Mouse (Mus musculus) spleen, adult 2 months (tissue): Measurements from ENCODE around the gene Shank3. TPM values are rescaled to one million over a fixed set of nuclear protein-coding genes. Genes with fewer than 3 reads are reported as not detected.

Source experiments
- DNase-seq, 2 experiments: peaks; one replicate each; pipeline versions ENCODE4 v3.0.0 to v3.0.0-alpha.2; 2012 to 2021; ENCODE audit warnings: low spot score in 2 of 2, low read depth in 1 of 2
- H3K27ac ChIP-seq: fragments of 200-500 bp; 2 replicates; pipeline ENCODE4 v1.5.1; 2012; ENCODE audit warnings: low read length, inconsistent platforms; ENCODE audit not compliant: insufficient read depth
- H3K27me3 ChIP-seq: fragments of 200-500 bp; 2 replicates; pipeline ENCODE4 v1.6.1; 2012; ENCODE audit warnings: mild to moderate bottlenecking, moderate library complexity, low read length, inconsistent platforms; ENCODE audit not compliant: control insufficient read depth, insufficient read depth
- H3K36me3 ChIP-seq: fragments of 200-500 bp; 2 replicates; pipeline ENCODE4 v1.6.1; 2012; ENCODE audit warnings: mild to moderate bottlenecking, low read length, inconsistent platforms; ENCODE audit not compliant: control insufficient read depth, insufficient read depth
- H3K4me1 ChIP-seq: fragments of 200-500 bp; 2 replicates; pipeline ENCODE4 v1.6.1; 2011; ENCODE audit warnings: inconsistent platforms; ENCODE audit not compliant: control insufficient read depth, insufficient read depth, insufficient read length
- H3K4me3 ChIP-seq: fragments of 200-500 bp; 2 replicates; pipeline ENCODE4 v1.5.1; 2011; ENCODE audit warnings: mild to moderate bottlenecking, inconsistent platforms; ENCODE audit not compliant: insufficient read depth, insufficient read length; ENCODE audit errors: extremely low read depth
- CTCF ChIP-seq: fragments of 200-500 bp; IDR thresholded peaks from 2 replicates; pipeline ENCODE4 v1.5.1; 2011; ENCODE audit warnings: mild to moderate bottlenecking, inconsistent platforms; ENCODE audit not compliant: insufficient read depth, insufficient read length, insufficient replicate concordance; ENCODE audit errors: extremely low read depth
- POLR2A ChIP-seq: fragments of 200-500 bp; IDR thresholded peaks from 2 replicates; pipeline ENCODE4 v1.6.1; 2011; ENCODE audit warnings: low read depth, low read length, inconsistent platforms
- WGBS: fragments of 180-500 bp; shearing (Covaris S2); methylation state at CpG from one replicate; pipeline ENCODE4 v1.1.7; 2018; 5-methylcytosine and 5-hydroxymethylcytosine counted together
- polyA plus RNA-seq: library from polyadenylated mRNA; depleted of rRNA; stranded (reverse); fragments of >200 nt; gene quantifications from 2 replicates; pipeline ENCODE4 v1.2.3, GENCODE M21; 2012

Shank3 gene
- polyA plus RNA-seq, 1 experiment: 24.6 TPM

DNA sequence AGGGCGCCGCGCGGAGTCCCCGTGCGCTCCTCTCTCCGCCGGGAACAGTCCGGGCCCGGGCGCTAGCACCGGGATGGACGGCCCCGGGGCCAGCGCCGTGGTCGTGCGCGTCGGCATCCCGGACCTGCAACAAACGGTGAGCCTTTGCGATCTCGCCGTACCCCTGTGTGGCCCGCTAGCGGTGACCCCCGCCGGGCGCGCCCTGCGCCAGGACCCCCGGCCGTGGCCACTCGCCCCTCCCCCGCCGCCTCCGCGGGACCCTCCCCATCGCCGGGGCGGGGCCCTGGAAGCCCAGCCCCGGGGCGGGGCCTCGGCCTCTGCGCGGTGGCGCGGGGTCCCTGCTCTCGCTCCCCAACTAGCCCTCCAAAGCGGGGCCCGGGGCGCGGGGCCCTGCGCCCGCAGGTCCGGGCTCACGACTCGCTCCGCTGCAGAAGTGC lies 379 bp downstream of the Shank3 start:
- no peak overlapping the region for H3K27ac ChIP-seq
- TF ChIP-seq POLR2A (no peak), CTCF (no peak)
- WGBS: 1% methylated on average over 46 of the region's 60 CpGs

DNA sequence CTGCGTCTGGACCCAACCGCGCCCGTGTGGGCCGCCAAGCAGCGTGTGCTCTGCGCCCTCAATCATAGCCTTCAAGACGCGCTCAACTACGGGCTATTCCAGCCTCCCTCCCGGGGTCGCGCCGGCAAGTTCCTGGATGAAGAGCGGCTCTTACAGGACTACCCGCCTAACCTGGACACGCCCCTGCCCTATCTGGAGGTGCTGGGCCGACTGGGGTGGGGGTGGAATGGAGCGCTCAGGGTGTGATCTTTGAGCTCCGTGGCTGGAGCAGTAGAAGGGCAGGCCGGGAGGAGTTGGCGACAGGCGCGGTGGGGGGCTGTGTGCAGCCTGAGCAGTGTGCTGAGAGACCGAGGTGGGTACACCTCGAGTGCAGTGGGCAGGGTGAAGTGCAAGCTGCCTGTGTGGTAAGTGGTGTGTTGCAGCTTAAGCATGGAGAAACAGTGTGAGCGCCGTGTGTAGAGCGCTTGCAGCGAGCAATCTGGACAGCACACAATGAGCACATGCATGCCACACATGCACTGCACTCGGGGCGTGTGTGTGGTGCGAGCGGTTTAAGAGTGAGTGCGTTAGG lies 883 bp downstream of the Shank3 start:
- peak overlapping the region; percentile 48; the same call in 1 of the 2 replicates for H3K4me3 ChIP-seq
- WGBS: 27% methylated on average over 35 of the region's 35 CpGs
- H3K36me3 ChIP-seq: no peaks in the 10 kb centered on the region
- no peak overlapping the region for H3K27ac ChIP-seq
- peaks cover 16% of the 10 kb centered on the region for H3K27me3 ChIP-seq
- TF ChIP-seq POLR2A (no peak), CTCF (no peak)
- peaks cover 3% of the 10 kb centered on the region; the same call in 1 of the 2 replicates for H3K4me1 ChIP-seq
- no peak for DNase-seq

More for the DNA sequence above, 379 bp downstream of the Shank3 start:
- Histone ChIP-seq H3K4me1 (peaks cover 3% of the 10 kb centered on the region; the same call in 1 of the 2 replicates), H3K4me3 (peak overlapping the region; percentile 48; the same call in 1 of the 2 replicates), H3K36me3 (no peaks in the 10 kb centered on the region), H3K27me3 (peaks cover 16% of the 10 kb centered on the region)
- DNase-seq: no peak

DNA sequence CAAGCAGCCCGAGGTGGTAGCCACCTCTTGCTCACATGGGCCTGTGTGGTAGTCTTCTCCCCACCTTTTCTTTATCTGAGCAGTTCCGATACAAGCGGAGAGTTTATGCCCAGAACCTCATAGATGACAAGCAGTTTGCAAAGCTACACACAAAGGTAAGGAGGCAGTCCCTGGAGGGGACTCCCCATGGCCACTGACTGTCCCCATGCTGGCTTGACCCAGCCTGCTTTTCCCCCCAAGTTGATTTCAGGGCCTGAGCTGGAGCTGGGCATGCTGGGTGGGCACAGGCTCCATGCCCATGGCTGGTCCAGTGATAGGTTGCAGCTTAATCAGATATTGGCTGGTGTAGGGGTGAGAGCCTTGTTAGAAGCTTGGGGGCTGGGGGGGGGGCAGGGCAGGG lies 1.9 kb downstream of the Shank3 start:
- no peak overlapping the region for H3K4me3 ChIP-seq

GRCm38 (mm10) chr15:89504838-89505237 lies 5.4 kb downstream of the Shank3 start:
- no peak for DNase-seq
- TF ChIP-seq CTCF (no peak), POLR2A (no peak)

More for the DNA sequence above, 1.9 kb downstream of the Shank3 start:
- H3K36me3 ChIP-seq: no peaks in the 10 kb centered on the region
- H3K27ac ChIP-seq: no peak overlapping the region
- DNase-seq: no peak
- peaks cover 3% of the 10 kb centered on the region; the same call in 1 of the 2 replicates for H3K4me1 ChIP-seq
- WGBS: 84% methylated on average over 3 of the region's 3 CpGs
- peaks cover 16% of the 10 kb centered on the region for H3K27me3 ChIP-seq
- TF ChIP-seq POLR2A (no peak), CTCF (no peak)

DNA sequence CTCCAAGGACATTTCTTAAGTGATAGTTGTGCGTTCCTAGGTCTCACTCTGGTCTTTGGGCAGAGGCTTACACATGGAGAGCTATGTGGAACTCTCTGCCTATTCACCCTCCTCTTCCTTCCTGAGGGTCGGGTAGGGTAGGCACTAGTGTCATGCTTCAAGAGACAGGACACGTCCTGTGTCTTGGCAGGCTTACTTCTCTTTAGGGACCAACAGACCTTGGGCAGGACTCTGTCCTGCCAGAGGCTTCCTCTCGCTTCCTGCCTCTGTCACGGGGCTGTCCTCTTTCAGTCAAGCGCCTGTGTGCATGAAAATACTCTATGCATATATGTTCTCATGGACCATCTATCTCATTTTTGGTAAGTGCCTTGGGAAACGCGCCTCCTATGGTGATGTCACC lies 8.3 kb downstream of the Shank3 start:
- WGBS: 55% methylated on average over 8 of the region's 8 CpGs
- no peak for DNase-seq

More at GRCm38 (mm10) chr15:89504838-89505237, 5.4 kb downstream of the Shank3 start:
- H3K27me3 ChIP-seq: peaks cover 5% of the 10 kb centered on the region
- no peak overlapping the region for H3K4me3 ChIP-seq
- no peak overlapping the region for H3K27ac ChIP-seq
- WGBS: 90% methylated on average over 9 of the region's 9 CpGs
- H3K4me1 ChIP-seq: no peaks in the 10 kb centered on the region; the same call in 1 of the 2 replicates
- no peaks in the 10 kb centered on the region for H3K36me3 ChIP-seq

GRCm38 (mm10) chr15:89512679-89513078 lies 13.3 kb downstream of the Shank3 start:
- Histone ChIP-seq H3K27ac (no peak overlapping the region), H3K4me3 (no peak overlapping the region), H3K4me1 (no peaks in the 10 kb centered on the region), H3K27me3 (no peaks in the 10 kb centered on the region), H3K36me3 (no peaks in the 10 kb centered on the region)
- 29% methylated on average over 4 of the region's 4 CpGs for WGBS
- TF ChIP-seq CTCF (no peak), POLR2A (no peak)
- DNase-seq: no peak

More for the DNA sequence above, 8.3 kb downstream of the Shank3 start:
- H3K36me3 ChIP-seq: no peaks in the 10 kb centered on the region
- H3K4me3 ChIP-seq: no peak overlapping the region
- TF ChIP-seq CTCF: no peak
- no peak for TF ChIP-seq POLR2A
- no peaks in the 10 kb centered on the region for H3K27me3 ChIP-seq
- H3K4me1 ChIP-seq: no peaks in the 10 kb centered on the region
- H3K27ac ChIP-seq: no peak overlapping the region

DNA sequence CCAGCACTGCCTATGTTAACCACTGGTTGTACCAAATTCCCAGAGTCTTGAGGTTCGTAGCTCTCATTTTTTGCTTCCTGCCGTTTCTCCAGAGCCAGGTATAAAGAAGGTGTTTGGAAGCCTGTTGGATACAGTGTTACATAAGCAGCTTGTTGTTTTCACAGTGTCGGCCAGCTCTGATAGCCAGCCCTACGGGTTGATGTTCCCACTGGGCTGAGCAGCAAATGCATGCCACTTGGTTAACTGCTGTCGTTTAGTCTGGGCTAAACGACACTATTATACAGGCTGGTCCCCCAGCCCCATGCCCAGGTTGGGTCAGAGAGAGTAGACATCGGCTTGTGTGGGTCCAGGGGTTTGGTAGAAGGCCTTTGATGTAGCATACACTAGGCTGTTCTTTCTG lies 22.5 kb downstream of the Shank3 start:
- TF ChIP-seq POLR2A: no peak
- TF ChIP-seq CTCF: no peak
- no peaks in the 10 kb centered on the region for H3K36me3 ChIP-seq
- no peak for DNase-seq
- no peaks in the 10 kb centered on the region for H3K4me1 ChIP-seq
- no peak overlapping the region for H3K4me3 ChIP-seq
- WGBS: 90% methylated on average over 7 of the region's 7 CpGs
- H3K27ac ChIP-seq: no peak overlapping the region
- H3K27me3 ChIP-seq: no peaks in the 10 kb centered on the region
